Mouse (Mus musculus) brain, embryonic 18.5 days (tissue): ENCODE data around the gene Cers1.

Source experiments
- DNase-seq: peaks from one replicate; pipeline ENCODE4 v3.0.0-alpha.2; 2012; ENCODE audit warnings: low read depth, low spot score

Gene Cers1

DNA sequence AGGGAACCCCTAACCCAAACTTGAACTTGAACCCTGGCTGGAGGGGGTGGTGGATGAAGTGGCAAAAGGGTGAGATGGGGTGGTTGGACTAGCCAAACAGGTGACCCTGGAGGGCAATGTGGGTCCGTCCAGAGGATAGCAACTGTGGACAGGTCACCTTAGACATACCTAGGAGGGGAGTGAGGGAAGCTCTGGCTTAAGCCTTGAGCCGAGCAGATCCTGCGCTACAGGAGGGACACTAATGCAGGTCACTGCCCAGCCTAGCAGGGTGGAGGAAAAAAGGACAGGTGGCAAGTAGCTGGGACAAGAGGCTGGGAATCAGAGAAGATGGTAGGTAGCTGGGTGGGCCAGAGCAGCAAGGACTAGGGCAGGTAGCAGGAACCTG, 36.4 kb downstream of the Cers1 start:
- no peak for DNase-seq

DNA sequence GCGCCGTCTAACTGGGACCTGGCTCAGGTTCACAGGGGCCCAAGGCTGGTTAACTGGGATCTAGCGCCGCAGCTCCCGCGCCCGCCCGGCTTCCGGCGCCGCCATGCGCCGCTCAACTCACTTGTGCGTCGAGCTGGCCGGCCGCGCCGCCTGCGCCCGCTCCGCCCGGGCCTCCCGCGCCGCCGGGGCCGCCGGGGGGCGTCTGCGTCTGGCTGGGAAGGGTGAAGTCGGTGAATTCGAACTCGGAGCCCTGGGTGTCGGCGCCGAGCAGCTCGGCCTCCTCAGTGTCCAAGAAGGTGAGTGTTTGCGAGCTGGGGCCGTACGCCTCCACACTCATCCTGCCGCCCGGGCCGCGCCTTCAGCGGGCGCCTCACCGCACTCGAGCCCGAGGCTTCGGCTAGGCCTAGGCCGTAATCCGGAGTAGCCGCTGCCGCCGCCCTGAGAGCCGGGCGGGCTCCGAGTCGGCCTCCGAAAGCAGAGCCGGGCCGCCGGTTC, 37.1 kb downstream of the Cers1 start:
- no peak for DNase-seq

GRCm38 (mm10) chr8:70353194-70353817, 37.7 kb downstream of the Cers1 start, which contains the start of gene Upf1:
Gene Upf1 (minus strand): TSS chr8:70353278.
- DNase-seq, result peak; percentile 96

DNA sequence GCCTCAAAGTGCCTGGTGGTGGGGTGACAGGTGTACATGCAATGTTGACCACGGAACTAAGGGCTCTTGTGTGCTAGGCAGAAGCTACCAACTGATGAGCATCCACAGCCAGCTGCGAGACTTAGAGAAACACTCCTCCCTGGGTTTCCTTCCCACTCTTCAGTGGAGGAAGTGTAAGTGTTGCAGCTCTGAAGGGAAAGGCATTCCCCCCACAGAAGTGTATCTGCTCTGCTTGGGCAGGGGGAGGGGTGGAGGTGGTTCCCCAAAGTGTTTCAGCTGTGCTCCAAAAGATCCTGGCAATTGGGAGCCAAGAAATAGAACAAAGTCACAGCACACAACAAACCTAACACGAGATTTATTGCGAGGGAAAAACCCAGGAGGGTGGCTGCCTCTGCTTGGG, 38.4 kb downstream of the Cers1 start:
- DNase-seq, result no peak

GRCm38 (mm10) chr8:70356111-70356510, 40.5 kb downstream of the Cers1 start:
- DNase-seq, result no peak

DNA sequence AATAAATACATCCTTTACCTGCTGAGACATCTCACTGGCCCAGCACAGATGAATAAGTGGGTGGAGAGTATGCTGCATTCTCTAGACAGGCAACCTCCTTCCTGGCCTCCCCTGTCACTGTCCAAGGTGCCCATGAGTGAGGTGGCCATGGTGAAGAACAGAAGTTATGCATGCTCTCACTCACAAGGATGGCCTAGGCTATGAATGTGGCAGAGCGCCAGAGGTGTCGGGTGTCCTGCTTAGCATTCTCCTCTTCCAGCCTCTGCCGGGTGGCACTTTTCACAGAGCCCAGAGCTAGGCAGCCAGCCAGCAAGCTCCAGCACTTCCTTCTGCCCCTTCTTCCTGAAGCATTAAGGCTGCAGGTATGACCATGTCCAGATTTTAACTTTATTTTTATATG, 43.8 kb downstream of the Cers1 start:
- DNase-seq, result no peak

DNA sequence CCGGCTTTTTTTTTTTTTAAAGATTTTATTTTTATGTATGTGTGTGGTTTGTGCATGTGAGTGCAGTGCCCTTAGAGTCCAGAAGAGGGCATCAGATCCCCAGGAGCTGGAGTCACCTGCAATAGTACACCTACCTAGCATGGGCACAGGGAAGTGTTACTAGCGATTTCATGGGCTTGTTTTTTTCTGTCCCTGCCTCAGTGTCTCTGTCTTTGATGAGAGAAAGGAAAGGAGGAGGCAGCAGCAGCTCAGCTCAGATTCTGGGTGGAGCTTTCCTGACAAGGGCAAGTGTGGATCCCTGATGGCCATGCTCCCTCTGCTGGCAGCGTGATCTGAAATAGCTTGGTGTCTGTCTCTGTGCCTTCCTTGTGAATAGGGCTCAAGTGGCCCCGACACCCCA, 45.2 kb downstream of the Cers1 start:
- no peak for DNase-seq

- DNase-seq, result no peak
These were observed 46.0 kb downstream of the Cers1 start for GRCm38 (mm10) chr8:70361484-70362032.

- no peak for DNase-seq
These were observed 48.5 kb downstream of the Cers1 start for GRCm38 (mm10) chr8:70364066-70364465.

- DNase-seq, result no peak
These were observed 51.0 kb downstream of the Cers1 start for GRCm38 (mm10) chr8:70366588-70366987.

DNA sequence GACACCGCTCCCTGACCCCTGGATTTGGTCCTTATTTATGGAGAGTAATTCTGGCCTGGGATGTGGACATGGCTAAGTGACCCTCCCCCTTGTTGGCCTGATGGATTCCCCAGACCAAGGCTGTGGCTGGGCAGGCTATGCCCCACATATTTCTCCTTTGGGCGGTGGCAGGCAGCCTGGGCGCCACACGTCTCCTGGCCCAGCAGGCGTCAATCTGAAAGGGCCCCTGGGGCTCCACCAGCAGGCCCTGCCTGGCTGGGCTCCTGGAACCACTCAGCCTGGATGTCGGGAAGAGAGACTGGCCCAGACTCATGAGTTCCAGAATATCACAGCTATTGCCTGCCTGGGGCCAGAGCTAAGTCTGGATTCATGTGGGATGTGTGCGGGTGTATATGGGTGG, 54.9 kb downstream of the Cers1 start:
- no peak for DNase-seq

- no peak for DNase-seq
These were observed 56.4 kb downstream of the Cers1 start for GRCm38 (mm10) chr8:70371951-70372350.

DNA sequence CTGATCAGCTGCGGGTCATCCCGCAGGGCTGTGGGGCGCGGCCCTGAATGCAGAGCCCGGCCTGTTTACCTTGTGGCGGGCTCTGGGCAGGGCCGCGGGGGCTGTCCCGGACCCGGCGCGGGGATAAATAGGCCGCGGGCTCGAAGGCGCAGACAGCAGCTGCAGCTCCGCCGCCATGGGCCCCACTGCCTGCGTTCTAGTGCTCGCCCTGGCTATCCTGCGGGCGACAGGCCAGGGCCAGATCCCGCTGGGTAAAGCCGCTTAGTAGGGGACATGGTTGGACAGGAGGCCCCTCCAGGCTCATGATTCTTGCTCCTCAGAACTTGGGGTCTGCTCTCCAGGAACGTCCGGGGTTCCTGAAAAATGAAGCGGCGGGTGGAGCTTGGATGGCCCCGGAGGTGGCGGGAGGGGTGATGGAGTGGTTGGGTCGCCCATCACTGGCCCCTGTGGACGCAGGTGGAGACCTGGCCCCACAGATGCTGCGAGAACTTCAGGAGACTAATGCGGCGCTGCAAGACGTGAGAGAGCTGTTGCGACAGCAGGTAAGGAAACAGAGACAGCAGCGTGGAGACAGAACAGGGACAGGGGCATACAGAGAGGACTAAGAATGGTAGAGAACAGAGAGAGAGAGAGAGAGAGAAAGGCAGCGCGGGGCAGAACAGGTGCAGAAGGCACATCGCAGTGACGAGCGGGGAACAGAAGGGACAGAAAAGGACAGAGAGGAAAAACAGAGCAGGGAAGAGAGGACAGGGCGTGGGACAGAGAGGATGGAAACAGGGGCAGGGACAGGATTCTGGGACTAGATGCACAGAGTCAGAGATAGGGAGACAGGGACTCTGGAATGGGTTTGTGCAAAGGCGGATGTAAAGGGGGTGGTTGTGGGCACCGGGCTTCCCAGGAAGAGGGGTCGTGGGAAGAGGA, 58.1 kb downstream of the Cers1 start, which contains the start of gene Comp:
TSS of gene Comp (plus strand) at position 162 of the 921 bp plus-strand sequence.
- DNase-seq, result no peak

DNA sequence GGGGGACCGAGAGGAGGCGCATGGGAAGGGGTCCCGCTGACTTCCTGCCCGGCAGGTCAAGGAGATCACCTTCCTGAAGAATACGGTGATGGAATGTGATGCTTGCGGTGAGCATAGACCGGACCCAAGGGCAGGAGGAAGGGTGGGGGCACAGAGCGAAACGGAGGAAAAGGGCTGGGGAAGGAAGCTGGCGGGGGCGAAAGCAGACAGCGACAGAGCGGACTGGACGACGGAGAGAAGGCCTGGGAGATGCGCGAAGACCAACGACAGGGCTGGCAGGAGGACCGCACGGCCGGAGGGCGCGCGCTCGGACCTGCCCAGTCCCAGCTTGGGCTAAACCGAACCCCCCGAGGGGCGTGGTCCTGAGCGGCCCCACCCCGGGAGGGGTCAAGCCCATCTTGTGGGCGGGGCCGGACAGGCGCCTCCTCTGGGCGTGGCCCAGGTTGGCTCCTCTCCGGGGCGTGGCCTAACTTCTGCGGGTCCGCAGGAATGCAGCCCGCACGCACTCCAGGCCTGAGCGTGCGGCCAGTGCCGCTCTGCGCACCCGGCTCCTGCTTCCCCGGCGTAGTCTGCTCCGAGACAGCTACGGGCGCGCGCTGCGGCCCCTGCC, 58.8 kb downstream of the Cers1 start:
- DNase-seq, result no peak

DNA sequence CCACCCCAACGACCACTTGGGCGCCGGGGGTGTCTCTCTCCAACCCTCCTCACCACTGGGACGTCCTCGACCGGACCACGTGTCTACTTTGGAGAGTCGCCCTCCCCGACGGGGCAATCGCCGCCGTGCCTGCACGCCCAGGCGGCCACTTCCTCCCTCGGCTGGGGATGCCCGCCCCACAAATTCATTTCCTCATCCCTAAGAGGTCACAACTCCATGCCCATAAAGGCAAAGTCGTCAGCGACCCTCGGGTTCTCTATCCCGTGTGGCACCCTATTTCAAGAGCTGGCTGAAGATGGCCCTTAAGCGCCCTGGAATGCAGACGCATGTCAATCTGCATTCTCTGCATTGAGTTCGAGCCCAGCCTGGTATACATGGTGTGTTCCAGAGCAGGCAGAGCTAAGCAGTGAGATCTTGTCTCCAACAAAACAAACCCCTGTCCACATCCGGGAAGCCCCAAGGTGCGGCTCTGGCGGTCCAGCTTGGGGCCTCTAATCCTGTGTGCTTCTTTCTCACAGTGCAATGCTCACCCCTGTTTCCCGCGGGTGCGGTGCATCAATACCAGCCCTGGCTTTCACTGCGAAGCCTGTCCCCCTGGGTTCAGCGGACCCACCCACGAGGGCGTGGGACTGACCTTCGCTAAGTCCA, 59.8 kb downstream of the Cers1 start:
- DNase-seq, result no peak

DNA sequence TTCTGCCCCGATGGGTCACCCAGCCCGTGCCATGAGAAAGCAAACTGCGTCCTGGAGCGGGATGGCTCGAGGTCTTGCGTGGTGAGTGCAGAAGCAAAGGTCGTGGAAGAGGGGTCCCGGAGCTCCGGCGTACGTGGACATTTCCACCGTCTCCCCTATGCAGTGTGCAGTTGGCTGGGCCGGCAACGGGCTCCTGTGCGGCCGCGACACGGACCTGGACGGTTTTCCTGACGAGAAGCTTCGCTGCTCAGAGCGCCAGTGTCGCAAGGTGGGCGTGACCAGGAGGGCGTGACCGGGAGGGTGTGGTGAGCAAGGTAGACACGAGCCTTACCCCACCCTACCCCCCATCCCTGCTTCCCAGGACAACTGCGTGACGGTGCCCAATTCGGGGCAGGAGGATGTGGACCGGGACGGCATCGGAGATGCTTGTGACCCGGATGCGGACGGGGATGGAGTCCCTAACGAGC, 60.7 kb downstream of the Cers1 start:
- DNase-seq, result no peak

- no peak for DNase-seq
These were observed 61.5 kb downstream of the Cers1 start for GRCm38 (mm10) chr8:70377049-70377448.

DNA sequence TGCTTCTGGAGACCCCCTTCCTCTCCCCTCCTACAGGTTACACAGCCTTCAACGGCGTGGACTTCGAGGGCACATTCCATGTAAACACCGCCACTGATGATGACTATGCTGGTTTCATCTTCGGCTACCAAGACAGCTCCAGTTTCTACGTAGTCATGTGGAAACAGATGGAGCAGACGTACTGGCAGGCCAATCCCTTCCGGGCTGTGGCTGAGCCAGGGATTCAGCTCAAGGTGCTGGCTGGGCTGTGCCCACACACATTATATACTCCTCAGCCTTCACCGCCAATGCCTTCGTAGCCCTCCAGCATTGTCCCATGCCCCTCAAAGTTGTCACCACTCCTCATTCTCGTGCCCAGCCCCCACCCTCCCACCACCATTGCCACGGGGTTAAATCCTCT, 64.5 kb downstream of the Cers1 start:
- DNase-seq, result no peak
